ENCODE assay signal across 9 mouse cellular contexts in the genomic region with DNA sequence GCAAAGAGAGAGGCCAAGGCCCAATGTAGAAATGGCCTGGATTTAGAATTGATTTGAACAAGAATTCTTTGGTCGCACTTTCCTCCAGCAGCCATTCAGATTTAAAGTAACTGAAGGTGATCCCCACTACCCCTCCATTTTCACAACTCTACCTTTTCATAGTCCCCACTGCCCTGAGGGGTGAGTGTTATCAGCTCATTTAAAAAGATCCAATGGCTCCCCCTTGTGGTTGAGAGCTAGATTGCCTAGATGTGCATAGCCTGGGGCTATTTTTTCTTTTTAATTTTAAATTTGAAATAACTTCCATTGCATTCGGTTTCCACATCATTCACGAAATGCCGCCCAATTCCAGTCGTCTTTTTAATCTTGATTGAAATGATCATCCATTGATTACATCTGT. TPM values are rescaled to one million over a fixed set of nuclear protein-coding genes. Genes with fewer than 3 reads are reported as not detected.
DNase-seq lines count a peak whose midpoint lies in the region; ATAC-seq and TF ChIP-seq lines count a peak whose summit lies in the region.
"Had no signal": no experiment of that assay in that cellular context is flagged by ENCODE, and none has a peak within 500 bp of the region (broad histone marks: within the 10 kb centered on the region; RNA-seq: fewer than 3 reads in every experiment).

No protein-coding gene starts in this region.

- H3K27ac ChIP-seq in kidney, embryonic 15.5 days, result no peak overlapping the region
- H3K27ac ChIP-seq in lung, postnatal 0 days (ENCODE audit: low read length), result no peak overlapping the region
- H3K27ac ChIP-seq: embryonic facial prominence, embryonic 15.5 days had no signal

- no peak for TF ChIP-seq EP300 in lung, postnatal 0 days (IDR thresholded peaks at IDR 0.05)

- no peak for ATAC-seq in kidney, embryonic 15.5 days (replicated peaks; ENCODE audit: low FRiP score)
- no peak for ATAC-seq in lung, postnatal 0 days

- no peak overlapping the region for H3K4me2 ChIP-seq in kidney, embryonic 15.5 days
- H3K4me2 ChIP-seq in lung, postnatal 0 days (replicated peaks; ENCODE audit: low read depth, low read length), result no peak overlapping the region
- H3K4me2 ChIP-seq: embryonic facial prominence, embryonic 15.5 days had no signal

- no peak overlapping the region for H3K4me3 ChIP-seq in kidney, embryonic 15.5 days (replicated peaks)
- H3K4me3 ChIP-seq in lung, postnatal 0 days (ENCODE audit: low read depth, low read length), result no peak overlapping the region
- H3K4me3 ChIP-seq: embryonic facial prominence, embryonic 15.5 days had no signal

- H3K4me1 ChIP-seq in kidney, embryonic 15.5 days, result no peaks in the 10 kb centered on the region
- H3K4me1 ChIP-seq in lung, postnatal 0 days (ENCODE audit: insufficient read depth, low read depth, low read length), result no peaks in the 10 kb centered on the region
- H3K4me1 ChIP-seq: embryonic facial prominence, embryonic 15.5 days had no signal

- no peaks in the 10 kb centered on the region for H3K36me3 ChIP-seq in kidney, embryonic 15.5 days
- H3K36me3 ChIP-seq in lung, postnatal 0 days (ENCODE audit: insufficient read depth, low read length), result no peaks in the 10 kb centered on the region
- H3K36me3 ChIP-seq: embryonic facial prominence, embryonic 15.5 days had no signal

- WGBS in kidney, embryonic 15.5 days, result 50% methylated on average over 5 of the region's 5 CpGs
- 42% methylated on average over 5 of the region's 5 CpGs for WGBS in lung, postnatal 0 days

- TF ChIP-seq CTCF in lung, postnatal 0 days (IDR thresholded peaks at IDR 0.05), result peak; percentile 67

- H3K9ac ChIP-seq in kidney, embryonic 15.5 days, result no peak overlapping the region
- H3K9ac ChIP-seq in lung, postnatal 0 days (replicated peaks; ENCODE audit: low read depth), result no peak overlapping the region
- H3K9ac ChIP-seq: embryonic facial prominence, embryonic 15.5 days had no signal

- no peaks in the 10 kb centered on the region; the same call in 1 of the 2 replicates for H3K27me3 ChIP-seq in kidney, embryonic 15.5 days
- no peaks in the 10 kb centered on the region for H3K27me3 ChIP-seq in lung, postnatal 0 days (replicated peaks; ENCODE audit: insufficient read depth, low read length)
- H3K27me3 ChIP-seq: embryonic facial prominence, embryonic 15.5 days had no signal

- H3K9me3 ChIP-seq in kidney, embryonic 15.5 days (replicated peaks), result no peaks in the 10 kb centered on the region
- no peaks in the 10 kb centered on the region for H3K9me3 ChIP-seq in lung, postnatal 0 days (ENCODE audit: low read length)
- H3K9me3 ChIP-seq: embryonic facial prominence, embryonic 15.5 days had no signal

- peak; percentile 16 for DNase-seq in kidney, adult 11 months
- peak; percentile 36 for DNase-seq in CD4-positive helper T cell, adult 2 months (ENCODE audit: low read depth, low spot score)
- DNase-seq in NIH3T3 (ENCODE audit: low read depth), result peak; percentile 56
- DNase-seq in embryo, embryonic 10 days (ENCODE audit: low spot score), result peak; percentile 56
- peak; percentile 56 for DNase-seq in lung, postnatal 0 days (ENCODE audit: low spot score)
- no peak for DNase-seq in urinary bladder, adult 18-20 months (ENCODE audit: low spot score in 2 of 2)
- DNase-seq in neural tube, embryonic 10.5 days (ENCODE audit: extremely low spot score, low spot score), result no peak

RNA-seq across cellular contexts. Expression of gene Slc35g1, which starts 33.5 kb away (rescaled TPM):
- polyA plus RNA-seq in kidney, embryonic 15.5 days (2015; fragmentation: Nextera tagmentation; extraction: Ambion mirVana), result 6.6 and 7.6 TPM in 2 replicates
- polyA plus RNA-seq in lung, postnatal 0 days (2015; fragmentation: Nextera tagmentation; extraction: Ambion mirVana), result 2.3 and 3.2 TPM in 2 replicates

RNA-seq across cellular contexts. Expression of gene Plce1, which starts 51.6 kb away (rescaled TPM):
- 3.6 and 3.9 TPM in 2 replicates for polyA plus RNA-seq in kidney, embryonic 15.5 days (2015; fragmentation: Nextera tagmentation; extraction: Ambion mirVana)
- 2.0 and 3.1 TPM in 2 replicates for polyA plus RNA-seq in lung, postnatal 0 days (2015; fragmentation: Nextera tagmentation; extraction: Ambion mirVana)

Comparison
In these comparisons a context has a peak if more than half of its experiments do, and no peak if none do; other contexts are left out.
1. DNase-seq: peak in kidney, adult 11 months (single experiment), CD4-positive helper T cell, adult 2 months (single experiment), NIH3T3 (single experiment), embryo, embryonic 10 days (single experiment) and lung, postnatal 0 days (single experiment); none in urinary bladder, adult 18-20 months (0 of 2) and neural tube, embryonic 10.5 days (single experiment).